Mouse (Mus musculus) intestine, embryonic 16.5 days (tissue): ENCODE measurements around the gene Safb. TPM values are rescaled to one million over a fixed set of nuclear protein-coding genes. Genes with fewer than 3 reads are reported as not detected.
A peak's percentile ranks its signal among the peaks of the same experiment; 100 is the strongest.
"Not testable (repeated sequence)": the region's sequence is repeated elsewhere in the genome, so short reads cannot be mapped to it uniquely, and the experiment has no call there.

Experiments
- ATAC-seq: fragments of 200-750 bp; cut with Nextera tagmentation; 2 replicates; pipeline ENCODE4 v1.8.0; 2017; ENCODE audit warnings: moderate TSS enrichment, moderate library complexity
- H3K27ac ChIP-seq: fragments of 300-500 bp; sonication (generic); 2 replicates; pipeline ENCODE4 v1.5.1; 2014; ENCODE audit warnings: mild to moderate bottlenecking, low read length
- H3K27me3 ChIP-seq: fragments of 300-500 bp; sonication (generic); replicated peaks from 2 replicates; pipeline ENCODE4 v1.6.1; 2014; ENCODE audit warnings: low read length, control low read depth, mixed read lengths; ENCODE audit not compliant: control insufficient read depth, insufficient read depth
- H3K36me3 ChIP-seq: fragments of 300-500 bp; sonication (generic); 2 replicates; pipeline ENCODE4 v1.6.1; 2014; ENCODE audit warnings: low read length, control low read depth; ENCODE audit not compliant: control insufficient read depth, insufficient read depth
- H3K4me1 ChIP-seq: fragments of 300-500 bp; sonication (generic); 2 replicates; pipeline ENCODE4 v1.6.1; 2014; ENCODE audit warnings: low read length, control low read depth, mixed read lengths; ENCODE audit not compliant: control insufficient read depth, insufficient read depth
- H3K4me2 ChIP-seq: fragments of 300-500 bp; sonication (generic); 2 replicates; pipeline ENCODE4 v1.6.1; 2014; ENCODE audit warnings: low read depth, low read length, control low read depth
- H3K4me3 ChIP-seq: fragments of 300-500 bp; sonication (generic); 2 replicates; pipeline ENCODE4 v1.5.1; 2014; ENCODE audit warnings: mild to moderate bottlenecking, low read length
- H3K9ac ChIP-seq: fragments of 300-500 bp; sonication (generic); 2 replicates; pipeline ENCODE4 v1.6.1; 2014; ENCODE audit warnings: low read depth, low read length
- H3K9me3 ChIP-seq: fragments of 300-500 bp; sonication (generic); 2 replicates; pipeline ENCODE4 v1.6.1; 2016; ENCODE audit warnings: low read length, control low read depth; ENCODE audit not compliant: control insufficient read depth
- WGBS: fragments of 180-500 bp; shearing (Covaris S2); extraction: QIAGEN DNeasy Blood & Tissue Kit; methylation state at CpG from one replicate; pipeline ENCODE4 v1.1.7; 2014; 5-methylcytosine and 5-hydroxymethylcytosine counted together
- polyA plus RNA-seq: library from polyadenylated mRNA; unstranded; fragments of >200 nt; fragmentation: Nextera tagmentation; extraction: Ambion mirVana; gene quantifications from 2 replicates; pipeline ENCODE4 v1.2.1, GENCODE M21; 2015

Gene Safb
- polyA plus RNA-seq, 1 experiment from 2014 or later, result 76.2 TPM

DNA sequence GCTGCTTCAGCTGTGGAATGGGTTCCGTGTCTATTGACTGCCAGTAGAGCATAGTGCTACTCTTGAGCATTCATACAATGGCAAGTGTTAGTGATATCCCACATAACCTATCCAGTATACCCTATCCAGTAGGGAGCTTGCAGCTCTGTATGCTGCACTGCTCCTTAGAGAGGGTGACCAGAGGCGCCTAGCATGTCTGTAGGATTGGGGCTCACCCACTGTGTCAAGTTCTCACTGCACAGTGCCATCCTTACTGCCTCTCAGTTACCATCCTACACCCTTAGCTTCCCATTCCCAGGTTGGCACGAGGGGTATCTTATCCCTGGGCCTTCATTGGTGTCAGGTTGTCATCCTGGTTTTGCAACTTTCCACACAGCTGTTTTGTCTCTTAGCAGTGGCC, 19.8 kb downstream of the Safb start:
- WGBS, result 88% methylated on average over 3 of the region's 3 CpGs

DNA sequence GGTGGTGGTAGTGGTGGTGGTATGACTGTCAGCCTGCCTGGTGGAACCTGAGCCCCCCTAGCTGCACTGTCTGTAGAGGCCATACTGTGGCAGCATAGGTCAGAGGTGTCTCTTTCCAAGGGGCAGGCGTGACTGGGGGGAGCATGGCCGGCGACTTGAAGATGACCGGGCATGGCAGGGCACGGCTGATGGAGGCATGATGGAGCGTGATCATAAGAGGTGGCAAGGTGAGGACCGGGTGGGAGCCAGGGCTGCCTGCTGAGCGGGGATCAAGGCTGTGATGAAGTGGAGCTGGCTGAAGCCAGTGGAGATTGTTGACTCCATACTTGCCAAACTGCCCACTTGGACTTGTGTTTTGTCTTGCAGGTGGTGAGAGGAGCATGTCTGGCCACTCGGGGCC, 20.8 kb downstream of the Safb start:
- no peak overlapping the region for H3K27ac ChIP-seq
- H3K27me3 ChIP-seq, result no peaks in the 10 kb centered on the region
- no peak overlapping the region for H3K4me3 ChIP-seq
- H3K9me3 ChIP-seq, result no peaks in the 10 kb centered on the region
- H3K4me2 ChIP-seq, result no peak overlapping the region
- H3K9ac ChIP-seq, result no peak overlapping the region
- no peak for ATAC-seq
- WGBS, result 90% methylated on average over 9 of the region's 9 CpGs
- peaks cover 44% of the 10 kb centered on the region for H3K36me3 ChIP-seq
- H3K4me1 ChIP-seq, result peaks cover 16% of the 10 kb centered on the region

More for the DNA sequence above, 19.8 kb downstream of the Safb start:
- Histone ChIP-seq H3K27me3 (no peaks in the 10 kb centered on the region), H3K27ac (no peak overlapping the region), H3K36me3 (peaks cover 52% of the 10 kb centered on the region), H3K9ac (no peak overlapping the region), H3K4me1 (peaks cover 12% of the 10 kb centered on the region), H3K9me3 (no peaks in the 10 kb centered on the region), H3K4me2 (no peak overlapping the region), H3K4me3 (no peak overlapping the region)
- ATAC-seq, result no peak

DNA sequence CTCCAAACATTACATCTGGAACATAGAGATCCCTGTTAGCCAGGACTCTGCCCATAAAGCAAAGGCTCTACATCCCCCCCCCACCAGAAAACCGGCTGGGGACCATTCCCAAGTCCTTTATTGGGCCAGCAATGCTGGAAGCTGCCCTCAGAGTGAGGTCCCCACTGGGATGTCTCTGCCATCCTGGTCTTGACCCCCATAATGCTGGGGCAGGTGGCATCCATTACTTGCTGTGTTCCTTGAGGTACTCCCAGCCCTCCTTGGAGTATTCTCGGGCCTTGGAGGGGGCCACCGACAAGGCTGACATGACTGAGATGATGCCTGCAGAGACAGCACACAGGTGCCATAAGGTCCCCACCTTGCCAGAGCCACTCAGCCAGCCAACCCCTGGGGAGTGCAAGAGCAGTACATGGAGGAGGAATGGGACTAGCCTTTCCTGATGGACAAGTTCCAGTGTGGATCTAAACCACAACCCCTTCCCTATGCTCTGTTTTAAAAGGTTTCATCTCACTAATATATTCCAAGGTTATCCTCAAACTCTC, 23.0 kb downstream of the Safb start:
- H3K9me3 ChIP-seq, result no peaks in the 10 kb centered on the region
- peaks cover 25% of the 10 kb centered on the region for H3K4me1 ChIP-seq
- WGBS, result 61% methylated on average over 3 of the region's 3 CpGs
- peaks cover 31% of the 10 kb centered on the region for H3K36me3 ChIP-seq
- no peak overlapping the region for H3K4me2 ChIP-seq
- H3K4me3 ChIP-seq, result no peak overlapping the region
- no peak overlapping the region for H3K9ac ChIP-seq
- no peak overlapping the region for H3K27ac ChIP-seq
- no peaks in the 10 kb centered on the region for H3K27me3 ChIP-seq
- ATAC-seq, result no peak

DNA sequence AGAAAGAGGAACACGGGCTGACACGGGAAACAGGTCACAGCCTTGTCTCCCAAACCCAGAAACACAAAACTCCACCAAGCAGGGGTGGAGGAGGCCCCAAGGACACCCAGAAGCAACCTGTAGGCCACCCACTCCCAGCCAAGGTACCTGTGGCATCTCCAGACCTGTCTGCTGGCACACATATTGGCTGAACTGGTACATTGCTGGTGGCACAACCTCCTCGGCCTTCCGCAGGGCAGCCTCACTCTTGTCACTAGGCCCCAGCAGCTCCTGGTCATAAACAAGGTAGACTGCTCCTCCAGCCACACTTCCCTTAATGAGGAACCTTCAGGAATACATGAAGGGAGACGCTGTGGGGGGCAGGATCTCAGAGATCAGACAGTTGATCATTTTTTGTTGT, 24.1 kb downstream of the Safb start:
- Histone ChIP-seq H3K9ac (peak overlapping the region; percentile 78), H3K36me3 (peaks cover 20% of the 10 kb centered on the region), H3K9me3 (no peaks in the 10 kb centered on the region), H3K27ac (peak overlapping the region; percentile 84), H3K4me2 (peak overlapping the region; percentile 75), H3K27me3 (no peaks in the 10 kb centered on the region), H3K4me1 (peaks cover 25% of the 10 kb centered on the region), H3K4me3 (peak overlapping the region; percentile 76)
- no peak for ATAC-seq
- WGBS, result 39% methylated on average over 5 of the region's 5 CpGs

DNA sequence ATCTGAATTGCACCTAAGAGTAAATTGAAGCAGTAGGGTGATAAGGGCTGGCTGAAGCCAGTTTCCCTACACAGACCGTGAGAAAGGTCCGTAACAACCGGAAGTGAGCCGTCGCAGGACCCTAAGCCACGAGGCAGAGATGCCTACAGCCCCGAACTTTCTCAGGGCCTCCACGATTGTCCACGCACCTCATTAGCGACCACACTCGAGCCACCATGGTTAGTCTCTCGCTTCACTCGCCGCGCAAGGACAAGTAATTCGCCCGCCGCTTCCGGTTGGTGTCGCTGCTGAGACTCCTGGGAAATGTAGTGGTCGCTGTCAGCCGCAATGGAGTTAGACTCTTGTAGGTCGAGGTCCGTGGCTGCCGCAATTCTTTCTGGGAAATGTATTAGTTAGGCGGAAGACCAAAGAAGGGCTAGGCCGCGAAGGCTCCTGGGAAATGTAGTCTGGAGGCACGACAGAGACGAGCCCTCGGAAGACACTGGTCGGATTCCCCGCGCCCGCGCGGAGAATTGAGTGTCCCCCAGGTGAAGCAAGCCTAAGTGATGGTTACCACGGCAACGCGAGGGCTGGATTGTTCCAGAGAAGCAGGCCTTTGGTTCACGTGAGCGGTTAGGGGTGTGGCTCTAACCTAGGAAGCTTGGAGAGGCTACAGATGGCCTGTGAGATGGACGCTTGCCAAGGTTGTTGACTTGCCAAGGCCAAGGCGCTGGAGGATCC, 25.0 kb downstream of the Safb start, which contains the start of gene 2410015M20Rik:
TSS of gene 2410015M20Rik (minus strand) at position 320 of the 720 bp plus-strand sequence.
- Histone ChIP-seq H3K27me3 (no peaks in the 10 kb centered on the region), H3K36me3 (peaks cover 20% of the 10 kb centered on the region), H3K9ac (peak within 1 kb of the TSS; percentile 82), H3K4me3 (peak within 1 kb of the TSS; percentile 76), H3K27ac (peak within 1 kb of the TSS; percentile 84), H3K4me1 (peaks cover 29% of the 10 kb centered on the region), H3K9me3 (no peaks in the 10 kb centered on the region), H3K4me2 (peak within 1 kb of the TSS; percentile 81)
- WGBS, result under 1% methylated on average over 44 of the region's 44 CpGs
- peak; percentile 89 for ATAC-seq

DNA sequence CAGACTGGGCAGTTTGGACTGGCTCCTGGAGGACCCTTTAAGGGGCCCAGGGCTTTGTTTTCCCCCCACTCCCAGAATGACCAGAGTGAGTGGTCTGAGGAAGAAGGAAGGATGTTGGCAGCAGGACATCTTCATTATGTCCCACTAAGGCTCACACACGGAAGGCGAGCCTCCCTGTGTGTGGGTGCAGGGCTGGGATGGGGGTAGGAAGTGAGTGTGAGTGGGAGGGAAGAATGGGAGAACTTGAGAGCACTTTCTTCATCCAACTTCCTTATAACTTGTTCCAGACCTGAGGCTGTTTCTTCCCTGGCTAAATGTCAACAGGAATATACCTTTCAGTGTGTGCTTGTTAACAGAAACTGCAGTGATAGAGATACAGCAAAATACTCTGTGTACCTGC, 26.7 kb downstream of the Safb start:
- Histone ChIP-seq H3K9ac (no peak overlapping the region), H3K36me3 (peaks cover 10% of the 10 kb centered on the region), H3K9me3 (no peaks in the 10 kb centered on the region), H3K4me3 (no peak overlapping the region), H3K27me3 (no peaks in the 10 kb centered on the region), H3K27ac (no peak overlapping the region), H3K4me1 (peaks cover 35% of the 10 kb centered on the region), H3K4me2 (no peak overlapping the region)
- no peak for ATAC-seq
- WGBS, result 82% methylated on average over 2 of the region's 2 CpGs

DNA sequence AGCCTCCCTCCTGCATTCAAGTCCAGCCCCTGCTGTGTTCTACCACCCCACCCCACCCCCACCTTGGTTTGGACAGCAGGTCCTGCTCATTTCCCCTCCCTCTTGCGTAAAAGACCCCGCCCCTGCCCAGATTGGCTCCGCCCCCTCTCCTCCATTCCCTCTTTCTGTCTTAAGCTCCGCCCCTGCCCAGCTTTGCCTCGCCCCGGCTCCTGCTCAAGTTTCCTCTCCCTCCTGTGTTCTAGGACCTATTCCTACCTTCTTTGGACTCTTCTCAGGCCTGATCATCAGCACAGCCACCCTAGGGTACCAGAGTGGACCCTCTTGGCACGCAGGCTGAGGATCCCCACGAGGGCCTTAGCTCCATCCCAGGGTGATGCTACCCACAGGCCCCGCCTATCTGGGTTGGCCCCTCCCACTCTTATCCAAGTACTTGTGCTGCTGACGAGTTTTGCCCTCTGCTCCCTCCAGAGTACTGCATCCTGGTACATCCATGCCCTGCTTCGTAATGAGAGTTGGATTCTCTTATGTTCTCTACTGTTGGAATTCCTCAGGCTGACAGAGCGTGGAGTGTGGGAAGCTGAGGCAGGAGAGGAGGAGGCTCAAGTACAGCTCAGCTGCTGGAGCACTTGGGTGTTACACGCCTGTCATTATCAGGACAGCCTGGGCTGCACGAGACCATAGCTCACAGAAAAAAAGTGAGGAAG, 27.4 kb downstream of the Safb start:
- peak; percentile 6; the same call in 1 of the 2 replicates for ATAC-seq
- H3K9ac ChIP-seq, result no peak overlapping the region
- peak overlapping the region; percentile 45 for H3K27ac ChIP-seq
- H3K9me3 ChIP-seq, result no peaks in the 10 kb centered on the region
- peak overlapping the region; percentile 0; the same call in 1 of the 2 replicates for H3K4me3 ChIP-seq
- peak overlapping the region; percentile 11; the same call in 1 of the 2 replicates for H3K4me2 ChIP-seq
- WGBS, result 18% methylated on average over 14 of the region's 14 CpGs
- H3K4me1 ChIP-seq, result peaks cover 35% of the 10 kb centered on the region
- no peaks in the 10 kb centered on the region for H3K27me3 ChIP-seq
- peaks cover 6% of the 10 kb centered on the region for H3K36me3 ChIP-seq

DNA sequence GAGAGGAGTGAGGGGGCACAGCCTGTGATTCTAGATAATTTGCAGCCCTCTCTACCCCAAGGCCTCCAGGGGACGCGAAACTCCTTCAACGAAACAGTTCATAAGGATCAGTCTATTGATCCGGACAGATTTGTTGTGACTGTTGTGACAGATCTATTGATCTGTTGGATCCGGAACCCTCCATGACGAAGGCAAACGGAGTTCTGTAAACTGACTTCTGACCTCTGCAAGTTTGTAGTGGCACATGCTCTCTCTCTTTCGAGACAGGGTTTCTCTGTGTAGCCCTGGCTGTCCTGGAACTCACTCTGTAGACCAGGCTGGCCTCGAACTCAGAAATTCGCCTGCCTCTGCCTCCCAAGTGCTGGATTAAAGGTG, 27.9 kb downstream of the Safb start:
- ATAC-seq, H3K4me2 ChIP-seq: not testable (repeated sequence)
- 67% methylated on average over 10 of the region's 10 CpGs for WGBS

DNA sequence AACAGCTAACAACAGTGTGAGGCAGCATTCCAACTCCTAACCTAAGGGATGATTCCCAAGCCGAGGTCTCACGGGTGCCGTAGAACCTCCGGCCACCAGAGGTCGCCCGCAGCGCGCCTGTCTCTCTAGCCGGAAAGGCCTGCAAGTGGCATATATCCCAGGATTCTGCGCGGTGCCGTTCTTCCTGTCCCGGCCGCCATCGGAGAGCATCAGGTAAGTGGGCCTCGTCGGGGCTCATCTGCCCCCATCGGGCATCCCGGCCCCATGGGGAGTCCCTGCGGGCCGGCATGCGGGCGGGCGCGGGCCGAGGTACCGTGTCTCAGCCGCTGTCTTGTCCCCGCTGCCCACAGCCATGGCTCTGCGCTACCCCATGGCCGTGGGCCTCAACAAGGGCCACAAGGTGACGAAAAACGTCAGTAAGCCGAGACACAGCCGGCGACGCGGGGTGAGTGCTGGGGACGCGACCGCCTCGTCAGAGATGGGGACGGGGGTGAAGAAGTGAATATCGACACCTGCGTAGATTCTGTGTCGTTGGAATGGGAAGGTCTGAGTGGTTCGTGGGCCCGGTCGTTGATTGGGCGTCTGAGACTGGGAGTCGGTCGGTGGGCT, 28.7 kb downstream of the Safb start, which contains the start of gene Rpl36:
TSS of gene Rpl36 (plus strand) at position 181 of the 609 bp plus-strand sequence.
- ATAC-seq, result peak; percentile 52

More for the DNA sequence above, 27.9 kb downstream of the Safb start:
- not testable (repeated sequence) for H3K36me3 ChIP-seq, H3K9ac ChIP-seq, H3K4me3 ChIP-seq, H3K9me3 ChIP-seq, H3K27me3 ChIP-seq
- H3K4me1 ChIP-seq, result peaks cover 34% of the 10 kb centered on the region
- H3K27ac ChIP-seq, result peak overlapping the region; percentile 45

More for the DNA sequence above, 28.7 kb downstream of the Safb start, which contains the start of gene Rpl36:
- Histone ChIP-seq H3K9ac (peak within 1 kb of the TSS; percentile 84), H3K4me2 (peak within 1 kb of the TSS; percentile 92), H3K36me3 (peaks cover 3% of the 10 kb centered on the region; the same call in 1 of the 2 replicates), H3K9me3 (no peaks in the 10 kb centered on the region), H3K4me1 (peaks cover 28% of the 10 kb centered on the region), H3K27ac (peak within 1 kb of the TSS; percentile 86), H3K27me3 (no peaks in the 10 kb centered on the region), H3K4me3 (peak within 1 kb of the TSS; percentile 73)
- WGBS, result under 1% methylated on average over 52 of the region's 52 CpGs
